Mouse (Mus musculus) kidney, adult 8-10 months (tissue): Measurements from ENCODE around the gene Efna2.
"Not testable (repeated sequence)": the region's sequence is repeated elsewhere in the genome, so short reads cannot be mapped to it uniquely, and the experiment has no call there.

Source experiments
- DNase-seq, 2 experiments: peaks; one replicate each; pipeline ENCODE4 v3.0.0; 2022

The Efna2 gene

DNA sequence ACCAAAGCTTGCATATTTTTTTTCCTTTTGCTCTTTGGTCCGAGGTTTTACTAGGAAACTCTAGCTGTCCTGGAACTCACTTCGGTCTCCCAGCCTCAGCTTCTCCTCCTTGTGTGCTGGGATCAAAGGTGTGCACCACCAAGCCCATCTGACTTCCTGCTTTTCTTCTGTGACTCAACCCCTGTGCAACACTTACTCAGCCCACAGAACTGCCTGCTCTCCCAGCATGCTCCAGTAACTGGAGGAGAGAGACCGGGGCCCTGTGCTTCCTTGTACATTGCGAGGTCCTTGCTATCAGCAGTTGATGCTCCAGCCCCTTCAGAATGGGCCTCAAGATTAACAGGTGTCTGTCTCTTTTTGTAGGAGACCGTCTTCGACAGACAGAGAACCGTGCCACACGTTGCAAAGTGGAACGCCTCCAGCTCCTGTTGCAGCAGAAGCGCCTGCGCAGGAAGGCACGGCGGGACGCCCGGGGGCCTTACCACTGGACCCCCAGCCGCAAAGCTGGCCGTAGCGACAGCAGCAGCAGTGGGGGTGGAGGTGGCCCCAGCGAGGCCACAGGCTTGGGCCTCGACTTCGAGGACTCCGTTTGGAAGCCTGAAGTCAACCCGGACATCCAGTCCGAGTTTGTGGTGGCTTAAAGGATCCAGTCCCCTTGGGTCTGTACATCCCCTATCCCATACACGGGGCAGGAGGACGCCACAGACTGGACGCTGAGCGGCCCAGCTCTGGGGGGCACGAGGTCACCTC is 23.1 kb upstream of the Efna2 start:
- no peak for DNase-seq

DNA sequence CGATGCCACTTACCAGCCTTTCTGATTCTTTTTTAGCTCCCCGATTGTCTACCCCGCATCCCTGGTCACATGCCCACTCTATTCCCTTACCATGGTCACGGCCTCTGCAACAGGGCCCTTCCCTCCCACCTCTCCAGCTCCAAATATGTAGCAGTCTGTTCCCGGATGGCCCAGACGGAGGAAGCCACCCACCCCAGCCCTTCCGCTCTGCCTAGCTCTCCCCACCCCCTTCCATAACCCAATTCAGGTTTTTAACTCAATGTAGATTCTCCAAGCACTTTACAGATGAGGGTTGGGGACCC is 22.6 kb upstream of the Efna2 start:
- DNase-seq: no peak

DNA sequence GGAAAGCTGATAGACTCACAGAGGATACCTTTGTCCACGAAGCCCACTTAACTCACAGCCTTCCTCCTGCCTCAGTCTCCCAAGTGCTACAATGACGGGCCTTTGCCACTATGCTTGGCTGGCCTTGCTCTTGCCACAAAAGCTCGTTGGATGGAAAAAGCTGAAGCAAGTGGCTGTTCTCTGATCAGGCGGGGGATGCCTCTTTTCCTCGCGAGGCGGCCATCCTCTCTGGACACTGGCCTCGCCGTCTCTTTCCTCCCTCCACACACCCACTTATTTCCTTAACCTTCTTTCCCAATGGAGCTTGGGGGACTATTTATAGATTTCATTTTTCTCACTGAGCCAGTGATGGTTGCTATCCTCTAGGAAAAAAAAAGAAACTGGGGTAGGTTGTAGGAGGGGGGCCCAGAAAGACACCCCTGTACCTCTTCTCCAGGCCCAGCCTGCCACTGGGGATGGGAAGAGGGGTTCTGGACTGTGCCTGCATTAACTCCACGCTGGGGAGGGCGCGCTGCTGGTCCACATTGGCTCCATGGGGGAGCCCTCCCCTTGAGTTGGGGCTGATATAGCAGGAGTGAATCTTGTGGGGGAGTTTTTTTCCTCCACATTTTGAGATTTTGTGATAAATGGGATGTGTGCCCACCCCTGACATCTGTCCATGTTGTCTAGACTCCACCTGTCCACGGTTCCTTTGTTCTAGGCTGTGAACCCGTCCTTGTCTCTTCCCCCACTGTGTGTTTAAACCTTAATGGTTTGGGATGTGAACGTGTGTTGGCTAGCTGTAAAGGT is 21.9 kb upstream of the Efna2 start:
- no peak for DNase-seq

DNA sequence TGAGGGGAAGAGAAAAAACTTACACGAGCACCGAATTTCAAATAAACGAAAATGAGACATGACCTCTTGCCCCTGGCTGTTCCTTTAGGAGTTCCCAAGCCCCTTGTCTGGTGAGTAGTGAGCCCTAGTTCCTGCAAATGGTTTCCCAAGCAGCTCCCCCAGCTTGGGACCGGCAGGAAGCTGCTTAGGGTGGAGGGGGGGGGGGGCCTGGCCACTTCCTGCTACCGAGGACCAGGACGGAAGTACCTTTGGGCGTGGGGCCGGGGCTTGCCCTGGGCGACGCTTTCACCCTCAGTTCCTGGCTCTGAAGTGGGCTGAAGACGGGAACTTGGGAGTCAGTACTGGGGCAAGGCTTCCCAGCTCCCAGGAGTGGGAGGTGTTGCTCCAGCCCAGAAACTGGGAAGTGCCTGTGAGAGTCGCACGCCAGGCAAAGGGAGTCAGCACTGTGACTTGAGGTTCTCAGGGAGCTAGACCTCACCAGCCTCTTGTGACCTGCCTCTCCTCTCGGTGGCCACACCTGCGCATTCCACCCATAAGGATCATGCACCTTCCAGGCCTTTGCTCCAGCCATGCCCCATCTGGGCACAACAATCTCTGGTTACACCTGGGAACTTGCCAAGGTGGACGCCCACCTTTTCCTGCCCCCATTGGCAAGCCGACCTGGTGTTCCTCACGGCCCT is 20.8 kb upstream of the Efna2 start:
- DNase-seq: peak; percentile 68 to 77

DNA sequence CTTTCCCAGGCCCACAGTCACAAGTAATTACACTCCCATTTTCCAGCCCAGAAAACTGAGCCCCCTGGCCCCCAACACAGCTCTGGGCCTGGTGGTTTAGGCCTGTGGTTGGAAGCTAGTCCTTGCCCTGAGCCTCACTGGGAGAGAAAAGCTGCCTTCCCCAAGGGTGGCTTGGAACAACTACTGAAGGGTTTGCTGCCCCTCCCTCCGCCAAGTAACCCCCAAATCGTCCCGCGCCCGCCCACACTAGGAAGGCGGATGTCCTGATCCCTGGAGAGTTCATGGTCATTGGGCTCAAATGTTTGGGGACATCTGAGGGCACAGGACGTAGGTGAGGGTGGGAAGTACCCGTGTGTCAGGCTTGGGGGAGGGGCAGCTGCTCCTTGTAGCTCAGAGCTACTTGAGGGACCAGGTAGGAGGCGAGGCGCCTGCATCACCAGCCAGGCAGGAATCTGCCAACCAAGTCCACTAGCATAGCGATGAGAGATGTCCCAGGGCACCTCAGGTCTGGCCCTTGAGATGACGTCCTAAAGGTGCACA is 20.2 kb upstream of the Efna2 start:
- DNase-seq: peak; percentile 68 to 69

DNA sequence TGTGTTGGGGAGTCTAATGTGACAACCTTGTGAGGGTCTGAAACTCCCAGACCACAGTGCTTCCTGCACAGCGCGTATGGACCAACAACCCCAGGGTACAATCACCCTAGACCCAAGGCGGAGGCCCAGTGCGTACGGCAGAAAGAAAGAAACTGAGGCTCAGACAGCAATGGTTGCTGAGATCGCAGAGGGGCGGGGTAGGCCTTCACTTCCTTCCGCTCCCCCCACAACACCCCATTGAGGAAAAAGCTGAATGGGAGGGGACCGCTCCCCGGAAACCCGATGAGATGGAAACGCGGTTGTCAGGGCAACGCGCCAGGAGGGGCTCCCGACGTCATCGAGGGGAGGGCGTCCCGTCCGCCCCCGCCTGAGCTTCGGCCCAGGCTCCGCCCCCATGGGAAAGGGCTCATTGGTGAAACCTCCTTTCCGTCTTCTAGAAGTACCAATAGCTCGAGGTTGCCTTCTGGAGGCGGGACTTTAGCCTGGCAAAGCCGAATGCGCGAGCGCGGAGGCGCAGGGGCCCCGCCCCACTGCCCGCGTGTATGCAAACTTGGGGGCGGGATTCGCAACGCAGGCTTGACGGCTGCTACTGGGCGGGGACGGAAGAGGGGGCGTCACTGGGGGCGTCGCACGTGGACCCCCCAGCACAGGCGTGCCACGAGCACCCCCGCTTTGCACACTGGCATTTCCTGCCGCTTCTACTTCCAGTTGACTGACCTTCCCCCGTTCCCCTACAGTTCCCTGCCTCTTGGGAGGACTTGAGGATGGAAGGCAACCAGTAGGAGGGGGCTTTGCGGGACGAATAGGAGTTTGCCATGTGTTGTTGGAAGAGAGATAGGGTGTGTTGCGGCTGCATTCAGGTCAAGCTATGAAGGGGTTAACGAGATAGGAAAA is 19.5 kb upstream of the Efna2 start:
- DNase-seq: peak; percentile 98 to 99

DNA sequence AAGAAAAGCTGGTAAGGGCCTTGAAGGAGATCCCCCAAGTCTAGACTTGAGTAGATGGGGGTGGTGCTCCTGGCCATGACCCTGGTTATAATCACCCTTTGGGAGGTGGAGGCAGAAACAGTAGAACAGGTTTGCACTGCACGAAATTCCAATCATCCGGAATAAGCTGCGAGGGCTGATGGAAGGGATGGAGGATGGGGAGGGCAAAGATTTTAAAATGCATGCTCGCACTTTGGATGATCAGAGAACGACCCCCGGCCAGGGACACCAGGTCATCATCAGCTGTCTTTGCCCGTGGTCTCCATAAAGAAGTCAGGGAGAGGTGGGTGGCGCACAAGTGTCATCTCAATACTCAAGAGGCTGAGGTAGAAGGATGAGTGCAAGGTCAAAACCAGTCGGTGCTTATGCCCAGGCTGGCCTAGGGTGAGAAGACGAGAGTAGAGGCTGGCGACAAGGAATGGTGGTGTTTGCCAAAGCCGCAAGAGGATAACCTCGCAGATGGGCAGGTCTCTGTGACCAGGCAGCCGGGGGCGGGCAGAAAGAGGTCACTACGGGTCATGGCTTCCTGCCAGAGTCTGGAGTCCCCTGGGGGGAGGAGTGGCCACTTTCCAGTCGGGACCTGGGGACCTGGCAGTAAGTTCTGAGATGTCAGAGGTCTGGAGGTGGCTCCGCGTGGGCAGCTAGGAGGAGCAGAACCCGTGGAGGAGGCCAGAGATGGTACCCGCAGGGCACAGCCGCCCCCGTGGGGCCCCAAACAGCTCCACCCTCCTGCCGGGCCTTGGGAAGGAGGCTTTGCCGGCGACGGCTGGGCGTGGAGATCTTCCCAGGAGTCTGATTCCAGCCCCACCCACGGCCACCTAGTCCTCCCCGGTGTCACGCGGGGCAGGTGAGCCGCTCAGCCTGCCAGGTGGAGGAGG is 18.6 kb upstream of the Efna2 start:
- DNase-seq: peak; percentile 98

DNA sequence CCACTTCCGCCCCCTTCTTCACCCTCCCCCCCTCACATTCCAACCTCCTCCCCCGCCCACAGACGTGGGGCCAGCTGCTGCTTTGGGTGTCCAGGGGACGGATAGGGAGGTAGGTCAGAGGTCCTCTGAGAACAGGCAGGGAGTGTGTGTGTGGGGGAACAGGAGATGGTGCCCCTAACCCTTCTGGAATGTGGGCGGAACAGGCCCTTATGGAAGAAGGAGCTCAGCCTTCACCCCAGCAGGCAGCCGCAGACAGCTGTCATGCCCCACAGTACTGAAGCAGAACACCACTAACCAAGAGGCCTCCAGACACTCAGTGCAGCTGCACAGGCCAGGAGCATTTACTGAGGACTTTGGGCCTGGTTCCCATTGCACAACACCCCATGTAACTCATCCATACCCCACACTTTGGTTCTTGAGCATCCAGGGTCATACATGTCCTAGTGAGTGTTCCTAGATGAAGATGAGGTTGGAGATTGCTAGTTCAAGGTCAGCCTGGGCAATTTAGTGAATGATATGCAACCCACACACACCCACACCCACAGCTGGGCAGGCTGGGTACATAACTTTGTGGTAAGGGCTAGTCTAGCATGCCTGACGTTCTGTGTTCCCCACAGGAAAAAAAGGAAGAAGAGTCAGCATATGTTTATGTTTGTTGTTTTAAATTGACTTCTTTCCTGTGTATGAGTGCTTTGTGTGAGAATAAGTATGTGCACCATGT is 17.6 kb upstream of the Efna2 start:
- peak; percentile 48 to 64 for DNase-seq

DNA sequence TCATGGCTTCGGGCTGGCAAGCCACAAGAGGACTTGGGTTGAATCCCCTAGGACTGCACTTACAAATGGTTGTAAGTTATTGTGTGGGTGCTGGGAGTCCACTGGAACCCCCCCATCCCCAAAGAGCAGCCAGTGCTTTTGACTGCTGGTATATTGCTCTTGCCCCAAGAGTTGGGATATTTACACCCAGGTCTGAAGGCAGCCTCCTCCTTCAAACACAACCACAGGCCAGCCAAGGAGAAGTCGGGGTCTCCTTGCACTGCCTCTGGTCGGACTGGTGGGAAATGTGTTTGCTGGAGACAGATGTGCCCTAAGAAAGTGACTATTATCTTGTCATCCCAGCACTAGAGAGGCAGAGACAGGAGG is 17.1 kb upstream of the Efna2 start:
- DNase-seq: no peak

DNA sequence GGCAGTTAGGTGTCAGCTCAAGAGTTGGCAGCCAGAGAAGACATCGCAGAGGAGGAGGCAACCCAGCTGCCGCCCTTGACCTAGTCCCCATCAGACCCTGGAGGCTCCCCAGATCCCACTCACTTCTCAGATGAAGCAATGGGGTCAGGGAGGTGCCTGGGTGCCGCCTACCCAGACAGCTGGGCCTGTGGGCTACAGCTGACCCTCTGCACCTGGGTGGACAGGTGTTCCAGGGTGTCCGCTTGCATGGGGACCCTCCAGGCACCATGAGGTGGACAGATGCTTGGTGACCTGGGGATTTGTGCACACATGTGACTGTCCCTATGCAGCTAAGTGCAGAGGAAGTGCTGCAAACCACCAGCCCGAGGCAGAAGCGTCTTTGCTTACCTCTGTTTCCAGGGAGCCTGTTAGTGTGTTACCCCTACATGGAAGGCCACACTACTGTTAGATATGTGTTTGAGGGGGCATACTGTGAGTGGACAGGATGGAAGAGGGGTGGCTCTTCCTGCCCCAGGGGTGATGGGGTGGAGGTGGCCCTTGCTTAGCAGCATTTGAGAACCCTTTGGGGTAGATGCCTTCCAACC is 16.5 kb upstream of the Efna2 start:
- DNase-seq: peak in 1 of 2 experiments; percentile 20

DNA sequence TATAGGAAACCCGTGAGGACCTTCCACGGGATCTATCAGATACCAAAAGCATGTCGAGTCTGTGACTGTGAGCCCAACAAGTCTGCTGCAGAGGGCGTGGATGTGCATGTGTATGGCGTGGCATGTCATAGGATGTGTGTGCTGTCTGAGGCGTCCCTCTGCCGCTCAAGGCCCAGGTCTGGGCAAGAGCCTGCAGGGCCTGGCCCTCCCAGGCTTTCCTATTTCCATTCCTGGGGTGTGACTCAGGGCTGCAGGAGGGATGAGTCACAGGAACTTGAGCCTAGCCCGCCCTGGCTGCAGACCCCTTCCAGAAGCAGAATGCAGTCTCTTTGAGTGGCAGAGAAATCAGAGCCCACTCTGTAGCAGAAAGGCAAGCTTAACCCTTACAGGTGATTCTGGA is 15.6 kb upstream of the Efna2 start:
- peak; percentile 16 to 35 for DNase-seq

DNA sequence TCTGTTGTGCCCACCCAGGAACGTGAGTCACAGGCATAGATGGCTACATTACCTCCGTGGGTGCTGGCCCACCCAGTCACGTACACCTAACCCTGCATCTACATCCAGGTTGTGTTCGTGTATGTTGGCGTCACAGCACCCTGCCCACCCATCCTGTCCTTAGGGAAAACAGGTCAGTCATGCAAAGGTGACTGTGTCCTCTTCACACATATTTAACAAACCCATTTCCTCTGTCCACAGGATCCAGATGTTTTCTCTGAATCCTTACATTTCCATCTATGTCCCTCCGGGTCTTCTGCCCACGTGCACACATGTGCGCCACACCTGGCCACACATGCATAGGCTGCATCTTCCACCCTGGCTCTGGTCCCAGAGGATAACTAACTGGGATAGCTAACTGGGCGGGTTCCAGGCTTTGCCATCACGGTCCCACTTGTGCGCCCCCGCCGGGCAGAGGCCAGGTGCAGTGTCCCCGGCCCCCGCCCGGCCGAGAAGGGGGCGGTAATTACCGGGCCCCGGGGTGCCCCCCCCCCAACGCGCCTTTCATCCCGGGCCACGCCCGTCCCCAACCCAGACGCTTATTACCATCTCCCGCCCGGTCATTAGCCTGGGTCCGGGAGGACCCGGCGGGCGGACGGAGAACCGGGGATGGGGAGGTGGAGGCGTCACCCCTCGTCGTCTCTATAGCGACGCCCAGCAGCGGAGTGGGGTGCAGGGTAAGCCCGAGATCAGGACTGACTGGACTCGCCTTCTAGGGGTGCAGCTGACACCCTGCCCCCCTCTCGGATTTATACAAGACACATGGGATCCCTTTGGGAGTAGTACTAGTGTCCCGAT is 14.9 kb upstream of the Efna2 start:
- peak; percentile 35 to 39 for DNase-seq

DNA sequence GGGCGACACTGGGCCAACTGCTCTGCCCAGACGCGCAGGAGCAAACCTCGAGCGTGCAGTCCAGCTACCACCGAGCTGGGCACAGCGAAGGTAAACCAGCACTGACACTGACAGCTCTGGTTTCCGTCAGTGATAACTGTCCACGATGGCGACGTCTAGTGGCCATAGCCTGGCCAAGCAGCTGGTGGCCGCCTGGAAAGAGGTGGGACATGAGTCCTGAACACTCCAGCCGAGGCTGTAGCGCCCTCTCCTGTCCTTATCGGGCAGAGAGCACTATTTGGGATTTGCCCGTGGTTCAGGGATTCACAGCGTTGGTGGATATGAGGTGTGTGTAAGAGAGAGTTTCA is 14.3 kb upstream of the Efna2 start:
- peak; percentile 97 to 99 for DNase-seq

DNA sequence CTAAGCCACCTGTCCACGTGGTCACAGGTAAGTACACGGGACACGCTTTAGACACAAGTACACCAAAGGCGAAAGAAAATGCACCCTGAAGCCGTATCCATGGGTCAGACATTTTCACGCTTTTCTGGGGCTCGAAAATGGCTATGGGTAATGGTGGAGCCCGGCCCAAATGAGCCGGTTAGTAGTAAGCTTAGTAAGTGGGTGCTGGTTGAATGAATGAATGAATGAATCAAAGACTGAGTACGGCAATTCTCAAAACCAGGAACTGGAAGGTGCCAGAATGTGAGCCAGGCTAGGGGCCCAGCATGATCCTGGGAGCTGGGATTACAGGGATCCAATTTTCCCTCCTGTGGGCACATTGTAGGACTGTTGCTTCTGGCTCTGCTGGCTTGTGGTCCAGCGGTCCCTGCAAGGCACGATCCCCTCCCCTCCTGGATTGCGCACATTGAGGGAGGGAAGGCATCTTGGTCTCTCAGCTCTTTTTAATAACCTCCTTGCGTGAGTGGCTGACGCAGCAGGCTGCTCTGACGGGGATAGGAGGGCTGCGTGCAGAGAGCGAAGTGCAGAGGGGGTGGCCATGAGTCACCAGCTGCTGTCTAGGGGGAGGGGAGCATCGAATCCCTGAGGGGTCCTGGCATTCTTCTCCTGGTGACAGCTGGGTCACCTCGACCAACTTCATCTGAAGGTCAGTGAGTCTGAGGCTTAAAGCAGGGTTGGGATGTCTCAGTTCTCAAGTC is 13.7 kb upstream of the Efna2 start, which contains the start of gene Cirbp:
Cirbp (plus strand) TSS at position 594 of the 737 bp plus-strand sequence.
- DNase-seq: peak; percentile 56 to 61

DNA sequence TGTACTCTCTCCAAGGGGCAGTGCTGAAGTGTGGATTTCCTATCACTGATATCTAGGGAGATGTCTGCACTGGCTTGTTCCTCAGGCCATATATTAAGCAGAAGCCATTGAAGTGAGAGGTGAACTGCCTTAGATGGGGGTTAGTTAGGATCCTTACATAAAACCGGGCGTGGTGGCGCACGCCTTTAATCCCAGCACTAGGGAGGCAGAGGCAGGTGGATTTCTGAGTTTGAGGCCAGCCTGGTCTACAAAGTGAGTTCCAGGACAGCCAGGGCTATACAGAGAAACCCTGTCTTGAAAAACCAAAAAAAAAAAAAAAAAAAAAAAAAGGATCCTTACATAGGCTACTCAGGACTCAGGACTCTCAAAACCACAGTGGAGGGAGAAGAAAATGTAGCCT is 13.1 kb upstream of the Efna2 start:
- DNase-seq: not testable (repeated sequence)

DNA sequence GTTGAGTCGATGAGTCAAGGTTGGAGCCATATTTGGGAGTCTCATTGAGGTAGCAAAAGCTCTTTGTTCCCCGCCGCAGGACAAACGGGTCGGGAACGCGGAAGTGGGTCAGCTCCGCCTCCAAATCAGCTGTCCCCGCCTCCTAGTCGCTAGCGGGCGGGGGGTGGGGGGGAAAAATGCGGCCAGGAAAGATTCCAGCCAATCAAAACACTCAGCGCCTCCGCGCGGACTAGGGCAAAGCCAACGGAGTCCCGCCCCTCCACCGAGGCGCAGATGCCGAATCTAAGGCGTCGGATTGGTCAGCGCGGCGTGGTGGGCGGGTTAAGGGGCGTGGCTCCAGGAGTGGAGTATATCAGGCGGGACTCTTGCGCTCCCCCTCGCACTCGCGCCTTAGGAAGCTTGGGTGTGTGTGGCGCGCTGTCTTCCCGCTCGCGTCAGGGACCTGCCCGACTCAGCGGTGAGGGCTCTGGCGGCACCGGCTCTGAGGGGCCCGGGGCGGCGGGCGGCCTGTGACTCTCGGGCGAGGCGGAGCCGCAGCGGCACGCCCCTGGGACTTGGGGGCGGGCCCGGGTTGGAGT is 11.7 kb upstream of the Efna2 start:
- peak; percentile 97 to 98 for DNase-seq

DNA sequence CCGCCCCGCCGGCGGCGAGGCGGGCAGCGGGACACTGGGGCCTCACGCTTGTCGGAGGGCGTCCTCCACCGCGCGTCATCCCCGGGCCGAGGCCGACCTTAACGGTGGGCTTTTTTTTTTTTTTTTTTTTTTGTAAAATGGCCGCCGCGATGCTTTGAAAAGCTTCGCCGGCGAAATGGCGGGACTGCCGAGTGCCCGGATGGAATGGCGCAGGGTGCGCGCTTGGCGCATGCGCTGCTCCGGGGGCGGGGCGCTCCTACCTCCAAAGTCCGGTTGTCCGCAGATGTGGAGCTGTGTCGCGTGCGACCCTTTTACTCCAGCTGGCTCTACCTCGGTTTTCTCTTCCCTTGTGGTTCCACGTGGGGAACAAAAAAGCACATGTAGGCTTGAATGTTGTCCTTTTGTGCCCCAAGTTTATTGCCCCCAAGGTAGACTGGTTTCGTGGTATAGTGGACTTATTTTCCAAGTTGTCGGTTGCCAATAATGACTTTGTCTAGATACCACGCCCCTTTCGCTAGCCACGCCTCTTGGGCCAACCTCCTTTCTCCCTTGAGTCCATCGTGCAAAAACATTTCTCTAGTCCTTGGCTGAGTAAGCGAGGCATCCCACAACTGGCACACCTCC is 11.1 kb upstream of the Efna2 start:
- DNase-seq: peak; percentile 93 to 95

DNA sequence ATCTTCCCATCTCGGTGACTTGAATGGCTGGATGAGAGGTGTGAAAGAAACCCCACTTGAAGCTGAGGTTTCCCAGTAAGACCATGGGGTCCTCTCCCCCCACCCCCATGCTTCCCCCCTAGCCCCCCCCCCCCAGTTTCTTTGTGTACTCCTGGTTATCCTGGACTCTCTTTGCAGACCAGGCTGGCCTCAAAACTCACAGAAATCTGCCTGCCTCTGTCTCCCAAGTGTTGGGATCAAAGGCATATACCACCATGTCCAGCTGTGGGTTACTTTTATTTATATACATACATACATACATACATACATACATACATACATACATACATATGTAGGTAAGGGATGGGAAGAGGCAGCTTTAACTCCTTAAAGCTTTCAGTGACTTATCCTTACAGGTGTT is 10.2 kb upstream of the Efna2 start:
- no peak for DNase-seq
